In genomic region chr10:117096096-117096495, GRCm38 (mm10) we compare ENCODE assay signal across 30 mouse cellular contexts. TPM values are rescaled to one million over a fixed set of nuclear protein-coding genes. Genes with fewer than 3 reads are reported as not detected.
"Had no signal": no experiment of that assay in that cellular context is flagged by ENCODE, and none has a peak within 500 bp of the region (broad histone marks: within the 10 kb centered on the region; RNA-seq: fewer than 3 reads in every experiment).

No protein-coding gene starts in this region.

- H3K9me3 ChIP-seq: heart, embryonic 13.5 days; heart, embryonic 15.5 days; kidney, embryonic 15.5 days; limb, embryonic 13.5 days; limb, embryonic 15.5 days; liver, embryonic 15.5 days had no signal

- H3K27ac ChIP-seq: kidney, embryonic 15.5 days; kidney, postnatal 0 days; limb, embryonic 13.5 days; limb, embryonic 15.5 days; liver, embryonic 15.5 days had no signal

- H3K4me3 ChIP-seq: heart, embryonic 13.5 days; heart, embryonic 15.5 days; kidney, embryonic 15.5 days; limb, embryonic 13.5 days; limb, embryonic 15.5 days; liver, embryonic 15.5 days had no signal

- H3K4me2 ChIP-seq: heart, embryonic 11.5 days; heart, embryonic 13.5 days; heart, embryonic 15.5 days; kidney, embryonic 15.5 days; limb, embryonic 13.5 days; limb, embryonic 15.5 days; liver, embryonic 11.5 days; liver, embryonic 15.5 days had no signal

- H3K9ac ChIP-seq: forebrain, postnatal 0 days; heart, embryonic 13.5 days; heart, embryonic 15.5 days; kidney, embryonic 15.5 days; limb, embryonic 13.5 days; limb, embryonic 15.5 days; liver, embryonic 15.5 days had no signal

- H3K27me3 ChIP-seq: heart, embryonic 13.5 days; heart, embryonic 15.5 days; kidney, embryonic 15.5 days; limb, embryonic 13.5 days; limb, embryonic 15.5 days; liver, embryonic 15.5 days had no signal

- DNase-seq: forebrain, postnatal 0 days; gastrocnemius, postnatal 14 days; gastrocnemius, postnatal 36 days; heart, adult 18-20 months; heart, postnatal 14 days; heart, postnatal 36 days; kidney, adult 11 months; kidney, adult 2 months; kidney, adult 9 months; kidney, postnatal 14 days; kidney, postnatal 36 days; layer of hippocampus, adult 9-11 months; layer of hippocampus, postnatal 36 days; left cerebral cortex, postnatal 4 days had no signal

- ATAC-seq: forebrain, postnatal 0 days; hindbrain, postnatal 0 days; intestine, embryonic 16.5 days had no signal

RNA-seq across cellular contexts. Expression of gene Lrrc10, which starts 51.0 kb away (rescaled TPM):
- total RNA-seq: forebrain, postnatal 0 days; gastrocnemius, postnatal 14 days; hematopoietic stem cell, adult 5-6 weeks; layer of hippocampus, adult 18-20 months; left cerebral cortex, adult 18-20 months; left cerebral cortex, postnatal 25 days; left cerebral cortex, postnatal 4 days had no signal
- polyA plus RNA-seq: forebrain, postnatal 0 days; hindbrain, postnatal 0 days; intestine, embryonic 14.5 days; intestine, embryonic 16.5 days; kidney, embryonic 15.5 days; kidney, postnatal 0 days; limb, embryonic 13.5 days; limb, embryonic 15.5 days; liver, embryonic 15.5 days had no signal
